Mouse (Mus musculus): ENCODE measurements around the gene Gramd2. TPM values are rescaled to one million over a fixed set of nuclear protein-coding genes. Genes with fewer than 3 reads are reported as not detected.

Gramd2 gene
- polyA plus RNA-seq, 1 experiment: 0.53 TPM

GRCm38 (mm10) chr9:59666016-59666415 is 13.9 kb upstream of the Gramd2 start:
- Histone ChIP-seq H3K27ac (ENCODE audit: insufficient read depth, low read length) (no peak overlapping the region), H3K4me1 (ENCODE audit: control insufficient read depth, insufficient read depth, low read length) (peaks cover 11% of the 10 kb centered on the region), H3K4me3 (ENCODE audit: insufficient read depth, low read length) (no peak overlapping the region)
- TF ChIP-seq CTCF (IDR thresholded peaks at IDR 0.05; ENCODE audit: borderline replicate concordance, insufficient read depth, low read length) (no peak), POLR2A (IDR thresholded peaks at IDR 0.05; ENCODE audit: low read depth, low read length) (no peak)

GRCm38 (mm10) chr9:59666813-59667212 is 13.1 kb upstream of the Gramd2 start:
- H3K27ac ChIP-seq (ENCODE audit: insufficient read depth, low read length): no peak overlapping the region
- H3K4me1 ChIP-seq (ENCODE audit: control insufficient read depth, insufficient read depth, low read length): peaks cover 11% of the 10 kb centered on the region
- TF ChIP-seq CTCF (IDR thresholded peaks at IDR 0.05; ENCODE audit: borderline replicate concordance, insufficient read depth, low read length) (no peak), POLR2A (IDR thresholded peaks at IDR 0.05; ENCODE audit: low read depth, low read length) (no peak)
- no peak overlapping the region for H3K4me3 ChIP-seq (ENCODE audit: insufficient read depth, low read length)

- H3K27ac ChIP-seq (ENCODE audit: insufficient read depth, low read length): no peak overlapping the region
- no peak for TF ChIP-seq POLR2A (IDR thresholded peaks at IDR 0.05; ENCODE audit: low read depth, low read length)
Observed at GRCm38 (mm10) chr9:59667250-59667649, 12.7 kb upstream of the Gramd2 start.

GRCm38 (mm10) chr9:59667904-59668303 is 12.0 kb upstream of the Gramd2 start:
- no peak overlapping the region for H3K4me3 ChIP-seq (ENCODE audit: insufficient read depth, low read length)
- peaks cover 11% of the 10 kb centered on the region for H3K4me1 ChIP-seq (ENCODE audit: control insufficient read depth, insufficient read depth, low read length)
- TF ChIP-seq CTCF (IDR thresholded peaks at IDR 0.05; ENCODE audit: borderline replicate concordance, insufficient read depth, low read length) (no peak), POLR2A (IDR thresholded peaks at IDR 0.05; ENCODE audit: low read depth, low read length) (no peak)
- no peak overlapping the region for H3K27ac ChIP-seq (ENCODE audit: insufficient read depth, low read length)

More at GRCm38 (mm10) chr9:59667250-59667649, 12.7 kb upstream of the Gramd2 start:
- peaks cover 11% of the 10 kb centered on the region for H3K4me1 ChIP-seq (ENCODE audit: control insufficient read depth, insufficient read depth, low read length)
- no peak overlapping the region for H3K4me3 ChIP-seq (ENCODE audit: insufficient read depth, low read length)

- TF ChIP-seq CTCF (IDR thresholded peaks at IDR 0.05; ENCODE audit: borderline replicate concordance, insufficient read depth, low read length) (no peak), POLR2A (IDR thresholded peaks at IDR 0.05; ENCODE audit: low read depth, low read length) (no peak)
- Histone ChIP-seq H3K4me1 (ENCODE audit: control insufficient read depth, insufficient read depth, low read length) (peaks cover 7% of the 10 kb centered on the region), H3K27ac (ENCODE audit: insufficient read depth, low read length) (no peak overlapping the region), H3K4me3 (ENCODE audit: insufficient read depth, low read length) (no peak overlapping the region)
Observed at GRCm38 (mm10) chr9:59668473-59668872, 11.5 kb upstream of the Gramd2 start.

- Histone ChIP-seq H3K27ac (ENCODE audit: insufficient read depth, low read length) (no peak overlapping the region), H3K4me3 (ENCODE audit: insufficient read depth, low read length) (no peak overlapping the region), H3K4me1 (ENCODE audit: control insufficient read depth, insufficient read depth, low read length) (peaks cover 1% of the 10 kb centered on the region; the same call in 1 of the 2 replicates)
- TF ChIP-seq POLR2A (IDR thresholded peaks at IDR 0.05; ENCODE audit: low read depth, low read length): no peak
- no peak for TF ChIP-seq CTCF (IDR thresholded peaks at IDR 0.05; ENCODE audit: borderline replicate concordance, insufficient read depth, low read length)
Observed at GRCm38 (mm10) chr9:59669172-59669571, 10.8 kb upstream of the Gramd2 start.

GRCm38 (mm10) chr9:59672195-59672894 is 7.6 kb upstream of the Gramd2 start:
- Histone ChIP-seq H3K27ac (ENCODE audit: insufficient read depth, low read length) (no peak overlapping the region), H3K4me1 (ENCODE audit: control insufficient read depth, insufficient read depth, low read length) (no peaks in the 10 kb centered on the region; the same call in 1 of the 2 replicates), H3K4me3 (ENCODE audit: insufficient read depth, low read length) (no peak overlapping the region)
- TF ChIP-seq POLR2A (IDR thresholded peaks at IDR 0.05; ENCODE audit: low read depth, low read length) (no peak), CTCF (IDR thresholded peaks at IDR 0.05; ENCODE audit: borderline replicate concordance, insufficient read depth, low read length) (no peak)

GRCm38 (mm10) chr9:59673427-59673826 is 6.5 kb upstream of the Gramd2 start:
- Histone ChIP-seq H3K27ac (ENCODE audit: insufficient read depth, low read length) (no peak overlapping the region), H3K4me3 (ENCODE audit: insufficient read depth, low read length) (no peak overlapping the region), H3K4me1 (ENCODE audit: control insufficient read depth, insufficient read depth, low read length) (no peaks in the 10 kb centered on the region; the same call in 1 of the 2 replicates)
- TF ChIP-seq CTCF (IDR thresholded peaks at IDR 0.05; ENCODE audit: borderline replicate concordance, insufficient read depth, low read length) (no peak), POLR2A (IDR thresholded peaks at IDR 0.05; ENCODE audit: low read depth, low read length) (no peak)

- no peak overlapping the region for H3K4me3 ChIP-seq (ENCODE audit: insufficient read depth, low read length)
- no peak for TF ChIP-seq CTCF (IDR thresholded peaks at IDR 0.05; ENCODE audit: borderline replicate concordance, insufficient read depth, low read length)
- TF ChIP-seq POLR2A (IDR thresholded peaks at IDR 0.05; ENCODE audit: low read depth, low read length): no peak
- H3K4me1 ChIP-seq (ENCODE audit: control insufficient read depth, insufficient read depth, low read length): no peaks in the 10 kb centered on the region; the same call in 1 of the 2 replicates
- H3K27ac ChIP-seq (ENCODE audit: insufficient read depth, low read length): no peak overlapping the region
Observed at GRCm38 (mm10) chr9:59675598-59675997, 4.3 kb upstream of the Gramd2 start.

- TF ChIP-seq CTCF (IDR thresholded peaks at IDR 0.05; ENCODE audit: borderline replicate concordance, insufficient read depth, low read length): peak; percentile 37; the same call in 1 of the 2 replicates
- no peak for TF ChIP-seq POLR2A (IDR thresholded peaks at IDR 0.05; ENCODE audit: low read depth, low read length)
- Histone ChIP-seq H3K27ac (ENCODE audit: insufficient read depth, low read length) (no peak overlapping the region), H3K4me1 (ENCODE audit: control insufficient read depth, insufficient read depth, low read length) (no peaks in the 10 kb centered on the region), H3K4me3 (ENCODE audit: insufficient read depth, low read length) (no peak overlapping the region)
Observed at GRCm38 (mm10) chr9:59678313-59678712, 1.6 kb upstream of the Gramd2 start.

All from embryonic fibroblast, embryonic 13.5 days (primary cell).